Mouse (Mus musculus): Measurements from ENCODE around the gene Ints6.
"Not testable (repeated sequence)": the region's sequence is repeated elsewhere in the genome, so short reads cannot be mapped to it uniquely, and the experiment has no call there.

Ints6 gene

GRCm38 (mm10) chr14:62751479-62751878 is 9.5 kb downstream of the Ints6 start:
- no peak for DNase-seq (ENCODE audit: low spot score)

- no peak for DNase-seq (ENCODE audit: low spot score)
Observed at GRCm38 (mm10) chr14:62735646-62736045, 25.3 kb downstream of the Ints6 start.

GRCm38 (mm10) chr14:62733666-62734065 is 27.3 kb downstream of the Ints6 start:
- DNase-seq (ENCODE audit: low spot score): no peak

GRCm38 (mm10) chr14:62731902-62732301 is 29.1 kb downstream of the Ints6 start:
- no peak for DNase-seq (ENCODE audit: low spot score)

- DNase-seq (ENCODE audit: low spot score): no peak
Observed at GRCm38 (mm10) chr14:62724560-62724959, 36.4 kb downstream of the Ints6 start.

GRCm38 (mm10) chr14:62721625-62722024 is 39.3 kb downstream of the Ints6 start:
- no peak for DNase-seq (ENCODE audit: low spot score)

GRCm38 (mm10) chr14:62718161-62718560 is 42.8 kb downstream of the Ints6 start:
- DNase-seq (ENCODE audit: low spot score): no peak

GRCm38 (mm10) chr14:62673646-62674045 is 87.3 kb downstream of the Ints6 start:
- DNase-seq (ENCODE audit: low spot score): no peak

- no peak for DNase-seq (ENCODE audit: low spot score)
Observed at GRCm38 (mm10) chr14:62664976-62665673, 95.8 kb downstream of the Ints6 start.

- DNase-seq (ENCODE audit: low spot score): no peak
Observed at GRCm38 (mm10) chr14:62663367-62663766, 97.6 kb downstream of the Ints6 start, which contains the start of gene Serpine3. Serpine3 (plus strand) TSS chr14:62663667.

- DNase-seq (ENCODE audit: low spot score): no peak
Observed at GRCm38 (mm10) chr14:62662381-62662780, 98.6 kb downstream of the Ints6 start.

GRCm38 (mm10) chr14:62657469-62657868 is 103.5 kb downstream of the Ints6 start:
- DNase-seq (ENCODE audit: low spot score): no peak

- no peak for DNase-seq (ENCODE audit: low spot score)
Observed at GRCm38 (mm10) chr14:62655996-62656395, 105.0 kb downstream of the Ints6 start.

GRCm38 (mm10) chr14:62651771-62652170 is 109.2 kb downstream of the Ints6 start:
- DNase-seq (ENCODE audit: low spot score): no peak

- DNase-seq (ENCODE audit: low spot score): no peak
Observed at GRCm38 (mm10) chr14:62650376-62650775, 110.6 kb downstream of the Ints6 start.

GRCm38 (mm10) chr14:62648405-62648804 is 112.6 kb downstream of the Ints6 start:
- DNase-seq (ENCODE audit: low spot score): no peak

GRCm38 (mm10) chr14:62642368-62642767 is 118.6 kb downstream of the Ints6 start:
- DNase-seq (ENCODE audit: low spot score): not testable (repeated sequence)

- DNase-seq (ENCODE audit: low spot score): no peak
Observed at GRCm38 (mm10) chr14:62640396-62640795, 120.6 kb downstream of the Ints6 start.

- DNase-seq (ENCODE audit: low spot score): no peak
Observed at GRCm38 (mm10) chr14:62639551-62639950, 121.4 kb downstream of the Ints6 start.

- no peak for DNase-seq (ENCODE audit: low spot score)
Observed at GRCm38 (mm10) chr14:62639111-62639510, 121.9 kb downstream of the Ints6 start.

- no peak for DNase-seq (ENCODE audit: low spot score)
Observed at GRCm38 (mm10) chr14:62638345-62638702, 122.6 kb downstream of the Ints6 start.

- DNase-seq (ENCODE audit: low spot score): no peak
Observed at GRCm38 (mm10) chr14:62637436-62638344, 123.3 kb downstream of the Ints6 start.

GRCm38 (mm10) chr14:62627951-62628350 is 133.0 kb downstream of the Ints6 start:
- DNase-seq (ENCODE audit: low spot score): no peak
